8 mouse cellular contexts compared by ENCODE assay signal in genomic region chr11:106788026-106788774, GRCm38 (mm10). TPM values are rescaled to one million over a fixed set of nuclear protein-coding genes. Genes with fewer than 3 reads are reported as not detected.
A peak's percentile ranks its signal among the peaks of the same experiment; 100 is the strongest.
DNase-seq lines count a peak whose midpoint lies in the region; ATAC-seq lines count a peak whose summit lies in the region.

No protein-coding gene starts in this region.

- DNase-seq in 3T3-L1 (ENCODE audit: low read depth, low spot score) = peak; percentile 95
- peak; percentile 100 for DNase-seq in adrenal gland, postnatal 25 days
- peak; percentile 99 for DNase-seq in embryonic facial prominence, embryonic 11.5 days (ENCODE audit: low spot score)
- DNase-seq in heart, adult 11 months = peak; percentile 100
- DNase-seq in kidney, adult 18-20 months = peak; percentile 99
- peak; percentile 100 for DNase-seq in limb, embryonic 10.5 days (ENCODE audit: low spot score)
- peak; percentile 99 for DNase-seq in spleen, adult 12 weeks (ENCODE audit: low spot score)

- ATAC-seq in embryonic facial prominence, embryonic 11.5 days (replicated peaks; ENCODE audit: insufficient number of reproducible peaks, low FRiP score, low TSS enrichment, low read depth) = peak; percentile 61
- peak; percentile 69 for ATAC-seq in midbrain, embryonic 12.5 days (ENCODE audit: low FRiP score, low read depth)

- H3K9ac ChIP-seq in embryonic facial prominence, embryonic 11.5 days (replicated peaks; ENCODE audit: low read length) = peak overlapping the region; percentile 99
- peak overlapping the region; percentile 99 for H3K9ac ChIP-seq in midbrain, embryonic 12.5 days (replicated peaks)

- no peaks in the 10 kb centered on the region for H3K27me3 ChIP-seq in embryonic facial prominence, embryonic 11.5 days (ENCODE audit: control insufficient read depth, insufficient read depth, low read length)
- H3K27me3 ChIP-seq in limb, embryonic 10.5 days (ENCODE audit: low read depth, poor library complexity, severe bottlenecking) = no peaks in the 10 kb centered on the region
- no peaks in the 10 kb centered on the region for H3K27me3 ChIP-seq in midbrain, embryonic 12.5 days

- peaks cover 11% of the 10 kb centered on the region for H3K36me3 ChIP-seq in embryonic facial prominence, embryonic 11.5 days (replicated peaks; ENCODE audit: control insufficient read depth, insufficient read depth, low read depth, low read length)
- H3K36me3 ChIP-seq in limb, embryonic 10.5 days = peaks cover 65% of the 10 kb centered on the region
- peaks cover 43% of the 10 kb centered on the region for H3K36me3 ChIP-seq in midbrain, embryonic 12.5 days

- WGBS in embryonic facial prominence, embryonic 11.5 days = under 1% methylated on average over 70 of the region's 79 CpGs
- WGBS in limb, embryonic 10.5 days = under 1% methylated on average over 74 of the region's 79 CpGs
- whole genome bisulfite sequencing in midbrain, embryonic 12.5 days = under 1% methylated on average over 70 of the region's 79 CpGs

- H3K4me2 ChIP-seq in embryonic facial prominence, embryonic 11.5 days (ENCODE audit: low read depth, low read length) = peak overlapping the region; percentile 16
- peak overlapping the region; percentile 72 for H3K4me2 ChIP-seq in midbrain, embryonic 12.5 days (replicated peaks)

- no peaks in the 10 kb centered on the region for H3K4me1 ChIP-seq in embryonic facial prominence, embryonic 11.5 days (ENCODE audit: control insufficient read depth, insufficient read depth, low read length)
- H3K4me1 ChIP-seq in limb, embryonic 10.5 days = peaks cover 22% of the 10 kb centered on the region
- H3K4me1 ChIP-seq in midbrain, embryonic 12.5 days = peaks cover 25% of the 10 kb centered on the region

- H3K9me3 ChIP-seq in embryonic facial prominence, embryonic 11.5 days (replicated peaks; ENCODE audit: control insufficient read depth, low read length) = no peaks in the 10 kb centered on the region
- H3K9me3 ChIP-seq in limb, embryonic 10.5 days (replicated peaks) = no peaks in the 10 kb centered on the region
- no peaks in the 10 kb centered on the region for H3K9me3 ChIP-seq in midbrain, embryonic 12.5 days

- peak overlapping the region; percentile 94 for H3K27ac ChIP-seq in embryonic facial prominence, embryonic 11.5 days (replicated peaks; ENCODE audit: low read depth, low read length)
- peak overlapping the region; percentile 100 for H3K27ac ChIP-seq in limb, embryonic 10.5 days
- peak overlapping the region; percentile 98 for H3K27ac ChIP-seq in midbrain, embryonic 12.5 days (replicated peaks)

- H3K4me3 ChIP-seq in embryonic facial prominence, embryonic 11.5 days (ENCODE audit: low read depth, low read length) = peak overlapping the region; percentile 83
- peak overlapping the region; percentile 96 for H3K4me3 ChIP-seq in limb, embryonic 10.5 days
- peak overlapping the region; percentile 97 for H3K4me3 ChIP-seq in midbrain, embryonic 12.5 days

RNA-seq across cellular contexts. Expression of gene Ddx5, which starts 0.8 kb away (rescaled TPM):
- 703 and 926 TPM in 2 replicates for total RNA-seq in adrenal gland, postnatal 25 days (2021)
- 498 and 533 TPM in 2 replicates for polyA plus RNA-seq in embryonic facial prominence, embryonic 11.5 days (2014; fragmentation: Nextera tagmentation; extraction: Ambion mirVana)
- polyA plus RNA-seq in limb, embryonic 10.5 days (2016; fragmentation: Nextera tagmentation; extraction: Ambion mirVana) = 319 and 354 TPM in 2 replicates
- polyA plus RNA-seq in midbrain, embryonic 12.5 days (2016; fragmentation: Nextera tagmentation; extraction: Ambion mirVana) = 486 TPM in 2 replicates

RNA-seq across cellular contexts. Expression of gene Cep95, which starts 0.9 kb away (rescaled TPM):
- 10.5 and 14.7 TPM in 2 replicates for total RNA-seq in adrenal gland, postnatal 25 days (2021)
- 21.1 and 22.6 TPM in 2 replicates for polyA plus RNA-seq in embryonic facial prominence, embryonic 11.5 days (2014; fragmentation: Nextera tagmentation; extraction: Ambion mirVana)
- polyA plus RNA-seq in limb, embryonic 10.5 days (2016; fragmentation: Nextera tagmentation; extraction: Ambion mirVana) = 18.0 and 19.0 TPM in 2 replicates
- polyA plus RNA-seq in midbrain, embryonic 12.5 days (2016; fragmentation: Nextera tagmentation; extraction: Ambion mirVana) = 22.8 and 25.6 TPM in 2 replicates

RNA-seq across cellular contexts. Expression of gene Polg2, which starts 8.9 kb away (rescaled TPM):
- 7.1 and 8.4 TPM in 2 replicates for total RNA-seq in adrenal gland, postnatal 25 days (2021)
- polyA plus RNA-seq in embryonic facial prominence, embryonic 11.5 days (2014; fragmentation: Nextera tagmentation; extraction: Ambion mirVana) = 7.3 and 12.7 TPM in 2 replicates
- polyA plus RNA-seq in limb, embryonic 10.5 days (2016; fragmentation: Nextera tagmentation; extraction: Ambion mirVana) = 10.7 and 11.2 TPM in 2 replicates
- 10.4 and 11.3 TPM in 2 replicates for polyA plus RNA-seq in midbrain, embryonic 12.5 days (2016; fragmentation: Nextera tagmentation; extraction: Ambion mirVana)

RNA-seq across cellular contexts. Expression of gene Milr1, which starts 37.2 kb away (rescaled TPM):
- total RNA-seq in adrenal gland, postnatal 25 days (2021) = 0.52 and 0.71 TPM in 2 replicates
- 0.47 and 0.94 TPM in 2 replicates for polyA plus RNA-seq in embryonic facial prominence, embryonic 11.5 days (2014; fragmentation: Nextera tagmentation; extraction: Ambion mirVana)
- polyA plus RNA-seq in limb, embryonic 10.5 days (2016; fragmentation: Nextera tagmentation; extraction: Ambion mirVana) = 0.67 and 1.2 TPM in 2 replicates
- 0.72 and 1.7 TPM in 2 replicates for polyA plus RNA-seq in midbrain, embryonic 12.5 days (2016; fragmentation: Nextera tagmentation; extraction: Ambion mirVana)

RNA-seq across cellular contexts. Expression of gene Pecam1, which starts 37.8 kb away (rescaled TPM):
- 76.1 and 90.7 TPM in 2 replicates for total RNA-seq in adrenal gland, postnatal 25 days (2021)
- polyA plus RNA-seq in embryonic facial prominence, embryonic 11.5 days (2014; fragmentation: Nextera tagmentation; extraction: Ambion mirVana) = 26.7 and 29.7 TPM in 2 replicates
- polyA plus RNA-seq in limb, embryonic 10.5 days (2016; fragmentation: Nextera tagmentation; extraction: Ambion mirVana) = 25.9 and 28.8 TPM in 2 replicates
- 15.9 and 19.4 TPM in 2 replicates for polyA plus RNA-seq in midbrain, embryonic 12.5 days (2016; fragmentation: Nextera tagmentation; extraction: Ambion mirVana)

Comparison
In these comparisons a context has a peak if more than half of its experiments do, and no peak if none do; other contexts are left out.
1. Peak in every context shown above with its lines: DNase-seq, ATAC-seq, H3K4me3 ChIP-seq and H3K27ac ChIP-seq.